Mouse (Mus musculus) embryo, embryonic 11.5 days (tissue): ENCODE results near the gene Gm26558.
A peak's percentile ranks its signal among the peaks of the same experiment; 100 is the strongest.

Source experiments
- DNase-seq: peaks from one replicate; pipeline ENCODE4 v3.0.0-alpha.2; 2012; ENCODE audit warnings: low read depth, low spot score

Gene Gm26558

GRCm38 (mm10) chr2:70661715-70662495, at the start of gene Gm26558:
Gene Gm26558 (minus strand): TSS chr2:70662108.
- peak; percentile 20 for DNase-seq

GRCm38 (mm10) chr2:70710878-70711277, 49.0 kb upstream of the Gm26558 start:
- no peak for DNase-seq

- DNase-seq, result no peak
Measured at GRCm38 (mm10) chr2:70710236-70710635, 48.3 kb upstream of the Gm26558 start.

GRCm38 (mm10) chr2:70708986-70709730, 47.2 kb upstream of the Gm26558 start:
- no peak for DNase-seq

GRCm38 (mm10) chr2:70702403-70702802, 40.5 kb upstream of the Gm26558 start:
- DNase-seq, result no peak

- no peak for DNase-seq
Measured at GRCm38 (mm10) chr2:70701571-70701970, 39.7 kb upstream of the Gm26558 start.

- no peak for DNase-seq
Measured at GRCm38 (mm10) chr2:70700851-70701250, 38.9 kb upstream of the Gm26558 start.

GRCm38 (mm10) chr2:70695712-70696111, 33.8 kb upstream of the Gm26558 start:
- DNase-seq, result no peak

GRCm38 (mm10) chr2:70690195-70690594, 28.3 kb upstream of the Gm26558 start:
- no peak for DNase-seq

GRCm38 (mm10) chr2:70688454-70689078, 26.7 kb upstream of the Gm26558 start:
- no peak for DNase-seq

GRCm38 (mm10) chr2:70682324-70682723, 20.4 kb upstream of the Gm26558 start:
- no peak for DNase-seq

- DNase-seq, result no peak
Measured at GRCm38 (mm10) chr2:70673445-70674126, 11.7 kb upstream of the Gm26558 start.

GRCm38 (mm10) chr2:70672476-70672875, 10.6 kb upstream of the Gm26558 start:
- DNase-seq, result no peak

- DNase-seq, result no peak
Measured at GRCm38 (mm10) chr2:70669896-70670295, 8.0 kb upstream of the Gm26558 start.

GRCm38 (mm10) chr2:70669241-70669640, 7.3 kb upstream of the Gm26558 start:
- DNase-seq, result no peak

GRCm38 (mm10) chr2:70667016-70667415, 5.1 kb upstream of the Gm26558 start:
- DNase-seq, result no peak

- DNase-seq, result no peak
Measured at GRCm38 (mm10) chr2:70663764-70664163, 1.9 kb upstream of the Gm26558 start.

GRCm38 (mm10) chr2:70660887-70661714, 807 bp downstream of the Gm26558 start, which contains the start of gene Gorasp2:
Gene Gorasp2 (plus strand): TSS chr2:70661576.
- peak; percentile 90 for DNase-seq

GRCm38 (mm10) chr2:70657083-70657482, 4.8 kb downstream of the Gm26558 start:
- no peak for DNase-seq

- DNase-seq, result no peak
Measured at GRCm38 (mm10) chr2:70651820-70652219, 10.1 kb downstream of the Gm26558 start.

- DNase-seq, result no peak
Measured at GRCm38 (mm10) chr2:70649471-70649870, 12.4 kb downstream of the Gm26558 start.
